Mouse (Mus musculus): ENCODE data around the gene Papss1. TPM values are rescaled to one million over a fixed set of nuclear protein-coding genes. Genes with fewer than 3 reads are reported as not detected.
"Not testable (repeated sequence)": the region's sequence is repeated elsewhere in the genome, so short reads cannot be mapped to it uniquely, and the experiment has no call there.

Papss1 gene
- polyA plus RNA-seq, 1 experiment: 71.0 TPM

DNA sequence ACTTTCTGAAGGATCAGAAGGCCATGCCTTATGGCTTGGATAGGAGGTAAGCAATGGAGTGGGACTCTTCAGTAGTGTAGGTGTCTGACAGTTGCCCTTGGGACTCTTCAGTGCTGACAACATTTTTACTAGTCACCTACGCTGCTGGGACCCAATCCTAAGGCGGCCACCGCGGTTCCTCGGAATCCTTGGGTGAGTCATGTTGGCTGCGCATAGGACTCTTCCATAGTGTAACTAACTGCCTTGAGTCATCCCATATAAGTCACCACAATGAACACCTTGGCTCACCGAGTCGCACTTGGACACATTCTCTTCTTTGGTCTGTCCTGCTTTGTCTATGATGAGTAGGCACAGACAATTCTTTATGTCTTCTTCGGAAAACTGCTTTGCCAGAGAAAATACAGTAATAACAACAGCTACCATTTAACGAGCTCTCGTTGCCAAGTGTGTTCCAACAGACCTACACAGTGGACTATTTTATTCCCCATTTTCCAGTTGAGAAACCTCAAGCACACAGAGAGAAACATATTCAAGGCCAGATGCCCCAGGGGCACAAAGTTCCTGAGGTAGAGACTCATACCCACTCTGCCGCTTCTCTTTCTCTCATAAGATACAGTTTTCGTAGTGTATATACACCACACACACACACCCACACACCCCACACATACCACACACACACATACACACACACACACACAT lies 23.2 kb upstream of the Papss1 start:
- Histone ChIP-seq H3K4me1 (ENCODE audit: control insufficient read depth, insufficient read depth, low read length) (no peaks in the 10 kb centered on the region), H3K4me3 (ENCODE audit: insufficient read depth, low read length) (no peak overlapping the region), H3K27ac (ENCODE audit: insufficient read depth, low read length) (no peak overlapping the region)
- no peak for TF ChIP-seq POLR2A (IDR thresholded peaks at IDR 0.05; ENCODE audit: extremely low read depth, insufficient read depth, low read length)
- no peak for TF ChIP-seq CTCF (IDR thresholded peaks at IDR 0.05; ENCODE audit: extremely low read depth, insufficient read depth, low read length)

DNA sequence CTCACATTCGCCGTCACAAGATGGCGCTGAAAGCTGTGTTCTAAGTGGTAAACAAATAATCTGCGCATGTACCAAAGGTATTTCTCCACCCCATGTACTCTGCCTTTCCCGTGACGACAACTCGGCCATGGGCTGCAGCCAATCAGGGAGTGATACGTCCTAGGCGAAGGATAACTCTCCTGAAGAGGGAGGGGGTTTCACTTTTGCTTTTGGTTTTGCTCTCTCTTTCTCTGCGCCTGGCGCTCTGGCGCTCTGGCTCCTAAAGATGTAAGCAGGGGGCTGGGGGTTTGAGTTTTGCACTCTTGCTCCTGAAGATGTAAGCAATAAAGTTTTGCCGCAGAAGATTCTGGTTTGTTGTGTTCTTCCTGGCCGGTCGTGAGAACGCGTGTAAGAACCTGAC lies 17.0 kb upstream of the Papss1 start:
- not testable (repeated sequence) for H3K4me1 ChIP-seq (ENCODE audit: control insufficient read depth, insufficient read depth, low read length); H3K4me3 ChIP-seq (ENCODE audit: insufficient read depth, low read length); H3K27ac ChIP-seq (ENCODE audit: insufficient read depth, low read length)

DNA sequence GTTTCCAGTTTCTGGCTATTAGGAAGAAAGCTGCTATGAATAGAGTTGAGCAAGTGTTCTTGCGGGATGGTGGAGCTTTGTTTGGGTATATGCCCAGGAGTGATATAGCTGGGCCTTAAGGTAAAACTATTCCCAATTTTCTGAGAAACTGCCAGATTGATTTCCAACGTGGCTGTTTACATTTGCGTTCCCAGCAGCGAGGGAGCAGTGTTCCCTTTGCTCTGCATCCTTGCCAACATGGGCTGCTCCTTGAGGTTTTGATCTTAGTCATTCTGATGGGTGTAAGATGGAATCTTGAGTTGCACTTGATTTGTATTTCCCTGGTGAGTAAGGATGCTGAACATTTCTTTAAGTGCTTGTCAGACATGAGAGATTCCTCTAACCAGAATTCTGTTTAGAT lies 14.5 kb upstream of the Papss1 start:
- Histone ChIP-seq H3K4me3 (ENCODE audit: insufficient read depth, low read length) (no peak overlapping the region), H3K4me1 (ENCODE audit: control insufficient read depth, insufficient read depth, low read length) (no peaks in the 10 kb centered on the region), H3K27ac (ENCODE audit: insufficient read depth, low read length) (no peak overlapping the region)
- TF ChIP-seq CTCF (IDR thresholded peaks at IDR 0.05; ENCODE audit: extremely low read depth, insufficient read depth, low read length): no peak
- no peak for TF ChIP-seq POLR2A (IDR thresholded peaks at IDR 0.05; ENCODE audit: extremely low read depth, insufficient read depth, low read length)

DNA sequence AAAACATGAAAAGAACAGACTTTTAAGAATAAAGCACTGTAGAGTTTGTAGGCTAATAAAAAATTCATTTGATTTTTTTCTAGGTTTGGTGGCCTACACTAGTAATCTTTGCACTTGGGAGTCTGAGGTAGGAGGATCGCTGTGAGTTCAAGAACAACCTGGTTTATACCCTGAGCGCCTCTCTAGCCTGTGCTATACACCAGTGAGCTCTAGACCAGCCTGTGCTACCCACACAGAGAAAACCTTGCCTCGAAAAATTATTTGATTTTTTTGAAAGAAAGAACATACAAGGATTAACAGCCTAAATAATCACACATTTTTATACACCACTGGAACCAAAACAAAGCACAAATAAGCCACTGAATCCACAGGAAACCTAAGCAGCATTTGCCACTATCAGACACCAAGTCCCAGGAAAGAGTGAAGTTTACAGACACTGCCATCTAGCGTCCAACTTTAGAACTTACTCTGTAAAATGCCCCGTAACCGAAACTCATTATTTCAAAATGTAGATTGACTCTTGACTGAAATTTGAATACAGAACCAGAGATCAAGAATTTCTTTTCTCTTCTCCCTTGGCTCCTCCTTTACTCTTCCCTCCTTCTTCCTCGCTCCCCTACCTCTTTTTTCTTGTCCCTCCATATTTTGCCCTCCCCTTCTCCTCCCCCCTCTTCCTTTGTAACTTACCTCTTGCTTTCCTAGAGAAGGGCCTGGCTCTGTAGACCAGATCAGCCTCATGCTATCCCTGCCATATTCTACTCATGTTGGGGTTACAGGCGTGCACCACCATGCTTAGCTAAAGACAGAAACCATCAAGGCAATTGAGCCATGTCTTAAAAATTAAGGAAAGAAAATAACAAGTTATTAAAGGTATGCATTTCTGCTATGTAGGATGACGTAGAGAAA lies 12.0 kb upstream of the Papss1 start:
- TF ChIP-seq CTCF (IDR thresholded peaks at IDR 0.05; ENCODE audit: extremely low read depth, insufficient read depth, low read length) (peak; percentile 58; the same call in 1 of the 2 replicates), POLR2A (IDR thresholded peaks at IDR 0.05; ENCODE audit: extremely low read depth, insufficient read depth, low read length) (no peak)
- Histone ChIP-seq H3K4me3 (ENCODE audit: insufficient read depth, low read length) (no peak overlapping the region), H3K27ac (ENCODE audit: insufficient read depth, low read length) (no peak overlapping the region), H3K4me1 (ENCODE audit: control insufficient read depth, insufficient read depth, low read length) (no peaks in the 10 kb centered on the region)

DNA sequence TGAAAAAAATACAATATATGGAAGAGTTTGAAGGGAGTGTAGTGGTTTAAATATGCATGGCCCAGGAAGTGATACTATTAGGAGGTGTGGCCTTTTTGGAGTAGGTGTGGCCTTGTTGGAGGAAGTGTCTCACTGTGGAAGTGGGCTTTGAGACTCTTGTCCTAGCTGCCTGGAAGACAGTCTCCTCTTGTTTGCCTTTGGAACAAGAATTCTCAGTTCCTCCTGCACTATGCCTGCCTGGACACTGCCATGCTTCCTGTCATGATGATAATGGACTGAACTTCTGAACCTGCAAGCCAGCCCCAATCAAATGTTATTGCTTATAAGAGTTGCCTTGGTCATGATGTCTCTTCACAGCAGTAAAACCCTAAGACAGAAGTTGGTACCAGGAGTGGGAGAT lies 8.8 kb upstream of the Papss1 start:
- Histone ChIP-seq H3K27ac (ENCODE audit: insufficient read depth, low read length) (no peak overlapping the region), H3K4me3 (ENCODE audit: insufficient read depth, low read length) (no peak overlapping the region), H3K4me1 (ENCODE audit: control insufficient read depth, insufficient read depth, low read length) (no peaks in the 10 kb centered on the region)
- TF ChIP-seq POLR2A (IDR thresholded peaks at IDR 0.05; ENCODE audit: extremely low read depth, insufficient read depth, low read length) (no peak), CTCF (IDR thresholded peaks at IDR 0.05; ENCODE audit: extremely low read depth, insufficient read depth, low read length) (no peak)

DNA sequence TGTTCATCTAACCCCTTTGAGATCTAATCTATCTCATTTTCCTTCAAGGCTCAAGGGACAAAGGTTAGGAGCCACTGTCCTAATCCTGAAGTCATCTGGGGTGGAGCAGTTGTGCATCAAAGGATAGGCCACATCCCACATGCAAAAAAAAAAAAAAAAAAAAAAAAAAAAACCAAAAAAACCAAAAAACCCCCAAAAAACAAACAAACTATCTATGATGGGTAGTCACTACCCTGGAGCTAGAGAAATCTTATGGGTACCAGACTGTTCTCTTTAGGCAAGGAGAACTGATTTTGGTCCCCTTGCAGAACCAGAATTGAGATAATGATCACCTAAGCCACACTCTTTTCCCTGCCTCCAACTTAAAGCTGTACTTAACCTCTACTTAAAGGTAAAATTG lies 3.0 kb upstream of the Papss1 start:
- Histone ChIP-seq H3K27ac (ENCODE audit: insufficient read depth, low read length) (no peak overlapping the region), H3K4me3 (ENCODE audit: insufficient read depth, low read length) (no peak overlapping the region), H3K4me1 (ENCODE audit: control insufficient read depth, insufficient read depth, low read length) (peaks cover 4% of the 10 kb centered on the region)
- TF ChIP-seq CTCF (IDR thresholded peaks at IDR 0.05; ENCODE audit: extremely low read depth, insufficient read depth, low read length) (no peak), POLR2A (IDR thresholded peaks at IDR 0.05; ENCODE audit: extremely low read depth, insufficient read depth, low read length) (no peak)

DNA sequence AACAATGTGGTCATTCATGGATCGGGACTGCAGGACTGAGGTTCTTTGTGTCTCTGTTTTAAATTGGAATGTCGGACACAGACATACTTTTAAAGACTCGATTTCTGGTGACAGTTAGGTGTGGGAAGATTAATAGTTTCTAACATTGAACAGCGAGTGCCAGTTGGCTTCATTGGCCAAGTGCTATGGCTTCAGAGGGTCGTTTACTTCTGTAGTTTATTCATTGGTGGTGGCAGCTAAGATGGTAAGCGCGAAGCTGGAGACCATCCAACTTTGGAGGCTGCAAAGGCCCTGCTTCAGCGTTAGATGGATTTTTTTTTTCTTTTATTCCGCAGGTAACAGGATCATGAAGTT lies 666 bp downstream of the Papss1 start:
- peak overlapping the region; percentile 28 for H3K27ac ChIP-seq (ENCODE audit: insufficient read depth, low read length)
- no peak for TF ChIP-seq POLR2A (IDR thresholded peaks at IDR 0.05; ENCODE audit: extremely low read depth, insufficient read depth, low read length)
- no peak for TF ChIP-seq CTCF (IDR thresholded peaks at IDR 0.05; ENCODE audit: extremely low read depth, insufficient read depth, low read length)
- H3K4me1 ChIP-seq (ENCODE audit: control insufficient read depth, insufficient read depth, low read length): peaks cover 6% of the 10 kb centered on the region
- peak overlapping the region; percentile 50 for H3K4me3 ChIP-seq (ENCODE audit: insufficient read depth, low read length)

DNA sequence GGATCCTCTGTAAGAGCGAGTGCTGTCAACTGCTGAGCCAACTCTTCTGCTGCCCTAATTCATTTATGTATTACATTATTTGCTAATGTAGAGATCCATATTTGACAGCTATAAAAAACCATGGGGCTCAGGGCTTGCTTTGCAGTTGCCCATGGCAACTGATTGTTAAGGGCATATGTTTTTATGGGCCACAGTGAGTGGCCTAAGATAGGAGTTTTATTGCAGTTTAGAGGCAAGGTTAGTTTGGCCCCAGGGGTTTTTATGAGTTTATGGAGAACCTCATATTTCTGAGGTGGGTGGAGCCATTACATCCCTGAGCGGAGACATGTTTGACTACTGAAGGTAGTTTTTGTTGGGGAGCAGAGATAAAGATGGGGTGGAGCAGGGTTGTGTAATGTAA lies 1.7 kb downstream of the Papss1 start:
- no peak overlapping the region for H3K27ac ChIP-seq (ENCODE audit: insufficient read depth, low read length)
- peak overlapping the region; percentile 50; the same call in 1 of the 2 replicates for H3K4me3 ChIP-seq (ENCODE audit: insufficient read depth, low read length)
- H3K4me1 ChIP-seq (ENCODE audit: control insufficient read depth, insufficient read depth, low read length): peaks cover 7% of the 10 kb centered on the region
- TF ChIP-seq CTCF (IDR thresholded peaks at IDR 0.05; ENCODE audit: extremely low read depth, insufficient read depth, low read length) (no peak), POLR2A (IDR thresholded peaks at IDR 0.05; ENCODE audit: extremely low read depth, insufficient read depth, low read length) (no peak)

DNA sequence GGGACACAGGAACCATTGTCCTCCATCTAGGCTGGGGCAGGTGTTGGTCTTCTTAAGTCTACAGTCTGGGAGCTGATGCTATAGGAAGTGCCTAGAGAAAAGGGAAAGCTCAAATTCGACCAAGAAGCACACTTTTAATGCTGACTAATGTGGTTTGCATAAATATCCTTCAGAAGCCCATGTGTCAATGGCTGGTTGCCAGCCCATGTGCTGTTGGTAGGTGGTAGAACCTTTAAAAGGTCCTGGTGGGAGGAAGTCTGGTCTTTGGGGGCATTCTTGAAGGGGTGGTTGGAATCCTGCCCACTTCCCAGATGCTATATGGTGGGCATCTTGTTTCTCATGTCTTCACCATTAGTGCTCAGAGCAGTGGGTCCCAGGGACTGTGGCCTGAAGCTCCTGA lies 5.9 kb downstream of the Papss1 start:
- Histone ChIP-seq H3K27ac (ENCODE audit: insufficient read depth, low read length) (no peak overlapping the region), H3K4me1 (ENCODE audit: control insufficient read depth, insufficient read depth, low read length) (peaks cover 7% of the 10 kb centered on the region), H3K4me3 (ENCODE audit: insufficient read depth, low read length) (no peak overlapping the region)
- TF ChIP-seq CTCF (IDR thresholded peaks at IDR 0.05; ENCODE audit: extremely low read depth, insufficient read depth, low read length): no peak
- no peak for TF ChIP-seq POLR2A (IDR thresholded peaks at IDR 0.05; ENCODE audit: extremely low read depth, insufficient read depth, low read length)

DNA sequence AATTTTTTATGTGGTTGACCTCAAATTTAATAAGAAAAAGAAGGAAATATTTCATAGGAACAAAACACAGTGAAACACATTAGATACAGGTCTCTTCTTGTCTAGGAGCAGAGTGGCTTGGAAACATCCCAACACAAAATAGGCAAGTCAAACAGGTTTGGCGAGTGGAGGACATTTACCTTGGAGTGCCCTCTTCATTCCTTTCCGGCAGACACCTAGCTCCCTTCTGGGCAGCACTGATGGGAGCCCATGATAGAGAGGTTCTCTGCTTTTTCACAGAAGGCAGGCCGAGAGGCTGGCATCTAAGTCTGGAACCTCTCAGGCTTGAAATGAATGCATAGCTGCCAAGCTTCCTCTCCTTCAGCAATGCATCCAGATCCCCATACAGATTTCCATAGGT lies 9.0 kb downstream of the Papss1 start:
- Histone ChIP-seq H3K4me3 (ENCODE audit: insufficient read depth, low read length) (no peak overlapping the region), H3K4me1 (ENCODE audit: control insufficient read depth, insufficient read depth, low read length) (peaks cover 3% of the 10 kb centered on the region), H3K27ac (ENCODE audit: insufficient read depth, low read length) (no peak overlapping the region)
- TF ChIP-seq POLR2A (IDR thresholded peaks at IDR 0.05; ENCODE audit: extremely low read depth, insufficient read depth, low read length) (no peak), CTCF (IDR thresholded peaks at IDR 0.05; ENCODE audit: extremely low read depth, insufficient read depth, low read length) (no peak)

Data from cortical plate, adult 2 months (tissue).